Mouse (Mus musculus): ENCODE measurements around the gene Sh3pxd2a. TPM values are rescaled to one million over a fixed set of nuclear protein-coding genes. Genes with fewer than 3 reads are reported as not detected.
A peak's percentile ranks its signal among the peaks of the same experiment; 100 is the strongest.
"Not testable (repeated sequence)": the region's sequence is repeated elsewhere in the genome, so short reads cannot be mapped to it uniquely, and the experiment has no call there.

Gene Sh3pxd2a
- polyA plus RNA-seq, 1 experiment, result 47.6 TPM

DNA sequence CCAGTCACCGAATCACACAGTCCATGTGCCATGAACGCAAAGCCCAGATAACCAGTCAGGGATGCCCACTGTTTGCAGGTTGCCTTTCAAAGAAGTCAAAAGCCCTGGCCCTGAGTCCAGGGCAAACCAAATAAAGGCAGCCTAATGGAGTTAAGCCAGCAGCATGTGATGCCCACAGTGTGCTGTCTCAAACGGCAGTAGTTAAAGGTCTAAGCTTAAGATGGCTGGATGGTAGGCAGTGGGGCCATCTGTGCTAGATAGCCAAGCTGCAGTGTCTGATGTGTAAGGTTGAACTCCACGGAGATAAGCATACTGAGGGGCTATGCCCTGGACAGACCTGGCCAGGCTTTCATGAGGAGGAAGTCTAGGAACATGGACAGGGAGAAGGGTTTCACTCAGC is 61.7 kb downstream of the Sh3pxd2a start:
- peak overlapping the region; percentile 8; the same call in 1 of the 2 replicates for H3K27ac ChIP-seq (ENCODE audit: insufficient read depth, low read length)
- H3K27me3 ChIP-seq (ENCODE audit: control insufficient read depth, insufficient read depth, low read length, poor library complexity, severe bottlenecking), result no peaks in the 10 kb centered on the region
- TF ChIP-seq EP300 (IDR thresholded peaks at IDR 0.05; ENCODE audit: insufficient read depth, low read depth, low read length), result no peak
- no peak for TF ChIP-seq CTCF (IDR thresholded peaks at IDR 0.05; ENCODE audit: low read depth, low read length)
- TF ChIP-seq POLR2A (IDR thresholded peaks at IDR 0.05; ENCODE audit: insufficient read depth, low read length), result no peak
- no peaks in the 10 kb centered on the region for H3K36me3 ChIP-seq (ENCODE audit: control insufficient read depth, insufficient read depth, low read length, poor library complexity, severe bottlenecking)
- peaks cover 8% of the 10 kb centered on the region for H3K4me1 ChIP-seq (ENCODE audit: control insufficient read depth, insufficient read depth, low read length)
- no peak overlapping the region for H3K4me3 ChIP-seq (ENCODE audit: low read depth, low read length)
- no peaks in the 10 kb centered on the region for H3K9me3 ChIP-seq (replicated peaks; ENCODE audit: control insufficient read depth, insufficient read depth, low read length, poor library complexity, severe bottlenecking)
- H3K9ac ChIP-seq (ENCODE audit: low read depth, poor library complexity, severe bottlenecking), result no peak overlapping the region

DNA sequence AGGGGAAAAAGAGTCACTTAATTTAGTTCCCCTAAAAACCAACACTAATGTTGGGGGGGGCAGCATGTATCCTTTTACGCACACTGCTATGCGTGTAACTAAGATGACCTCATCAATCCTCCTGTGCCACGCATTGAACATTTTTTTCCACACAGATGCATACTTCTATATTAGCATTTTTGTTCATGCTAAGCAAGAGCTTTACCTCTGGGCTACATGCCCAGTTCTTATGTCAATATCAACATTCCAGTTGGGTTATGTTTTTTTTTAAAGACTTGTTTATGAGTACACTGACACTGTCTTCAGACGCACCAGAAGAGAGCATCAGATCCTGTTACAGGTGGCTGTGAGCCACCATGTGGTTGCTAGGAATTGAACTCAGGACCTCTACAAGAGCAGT is 64.5 kb downstream of the Sh3pxd2a start:
- no peaks in the 10 kb centered on the region for H3K27me3 ChIP-seq (ENCODE audit: control insufficient read depth, insufficient read depth, low read length, poor library complexity, severe bottlenecking)
- no peak overlapping the region for H3K27ac ChIP-seq (ENCODE audit: insufficient read depth, low read length)
- no peaks in the 10 kb centered on the region for H3K36me3 ChIP-seq (ENCODE audit: control insufficient read depth, insufficient read depth, low read length, poor library complexity, severe bottlenecking)
- H3K4me3 ChIP-seq (ENCODE audit: low read depth, low read length), result no peak overlapping the region
- TF ChIP-seq POLR2A (IDR thresholded peaks at IDR 0.05; ENCODE audit: insufficient read depth, low read length) (no peak), CTCF (IDR thresholded peaks at IDR 0.05; ENCODE audit: low read depth, low read length) (no peak), EP300 (IDR thresholded peaks at IDR 0.05; ENCODE audit: insufficient read depth, low read depth, low read length) (no peak)
- peaks cover 8% of the 10 kb centered on the region for H3K4me1 ChIP-seq (ENCODE audit: control insufficient read depth, insufficient read depth, low read length)
- H3K9me3 ChIP-seq (replicated peaks; ENCODE audit: control insufficient read depth, insufficient read depth, low read length, poor library complexity, severe bottlenecking), result no peaks in the 10 kb centered on the region
- no peak overlapping the region for H3K9ac ChIP-seq (ENCODE audit: low read depth, poor library complexity, severe bottlenecking)

DNA sequence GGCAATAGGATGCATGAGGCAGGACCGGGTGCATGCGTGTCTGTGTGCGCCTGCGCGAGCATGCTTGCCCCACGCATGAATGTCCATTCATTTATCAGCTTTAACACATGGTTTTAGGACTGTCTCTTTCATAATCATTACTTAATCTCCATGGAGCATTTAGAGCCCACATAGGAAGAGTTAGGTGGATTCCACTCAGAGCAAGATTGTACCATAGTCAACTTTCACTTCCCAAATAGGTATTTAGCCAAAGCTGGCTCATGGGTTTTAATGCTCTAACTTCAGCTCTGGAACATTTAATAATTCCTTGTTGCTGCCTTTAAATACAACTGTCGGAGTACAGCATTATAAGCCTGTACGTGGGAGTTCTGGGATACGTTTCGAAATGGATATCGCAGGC is 65.2 kb downstream of the Sh3pxd2a start:
- Histone ChIP-seq H3K27me3 (ENCODE audit: control insufficient read depth, insufficient read depth, low read length, poor library complexity, severe bottlenecking) (no peaks in the 10 kb centered on the region), H3K36me3 (ENCODE audit: control insufficient read depth, insufficient read depth, low read length, poor library complexity, severe bottlenecking) (no peaks in the 10 kb centered on the region), H3K9me3 (replicated peaks; ENCODE audit: control insufficient read depth, insufficient read depth, low read length, poor library complexity, severe bottlenecking) (no peaks in the 10 kb centered on the region), H3K4me1 (ENCODE audit: control insufficient read depth, insufficient read depth, low read length) (peaks cover 8% of the 10 kb centered on the region), H3K27ac (ENCODE audit: insufficient read depth, low read length) (no peak overlapping the region), H3K9ac (ENCODE audit: low read depth, poor library complexity, severe bottlenecking) (no peak overlapping the region), H3K4me3 (ENCODE audit: low read depth, low read length) (no peak overlapping the region)
- TF ChIP-seq CTCF (IDR thresholded peaks at IDR 0.05; ENCODE audit: low read depth, low read length) (no peak), EP300 (IDR thresholded peaks at IDR 0.05; ENCODE audit: insufficient read depth, low read depth, low read length) (no peak), POLR2A (IDR thresholded peaks at IDR 0.05; ENCODE audit: insufficient read depth, low read length) (no peak)

DNA sequence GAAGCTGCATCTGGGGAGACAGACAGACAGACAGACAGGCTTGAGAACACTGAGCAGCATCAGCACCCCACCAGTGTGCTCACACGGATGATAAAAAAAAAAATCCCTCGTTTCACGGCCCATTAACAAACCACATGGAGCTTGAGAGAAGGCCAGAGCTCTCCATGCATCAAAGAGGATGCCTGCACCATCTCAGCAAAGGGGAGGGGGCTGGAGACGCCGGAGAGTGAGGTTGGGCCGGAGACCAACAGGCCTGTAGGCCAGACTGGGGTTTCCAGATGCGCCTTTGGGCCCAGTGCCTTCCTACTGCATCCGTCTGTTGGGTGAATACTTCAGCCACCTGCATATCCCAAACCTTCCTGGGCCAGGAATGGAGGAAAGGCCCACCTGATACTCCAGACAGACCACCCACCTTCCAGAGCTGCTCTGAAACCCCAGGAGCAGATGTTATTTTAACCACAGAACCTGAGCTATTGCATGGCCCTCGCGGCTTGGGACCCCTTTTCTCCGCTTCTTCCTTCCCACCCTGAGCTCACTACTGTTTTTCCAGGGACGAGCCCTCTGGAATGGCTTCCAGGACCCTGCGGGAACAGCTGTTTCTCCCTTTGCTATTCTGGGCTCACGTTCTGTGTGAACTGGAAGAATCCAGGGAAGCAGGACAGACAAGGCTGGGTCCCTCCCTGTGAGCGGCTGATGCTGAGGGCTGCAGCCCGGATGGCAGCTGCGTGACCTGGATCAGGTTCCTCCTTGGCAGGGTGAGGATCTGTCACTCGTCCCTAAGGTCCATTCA is 66.1 kb downstream of the Sh3pxd2a start:
- Histone ChIP-seq H3K4me3 (ENCODE audit: low read depth, low read length) (no peak overlapping the region), H3K4me1 (ENCODE audit: control insufficient read depth, insufficient read depth, low read length) (peaks cover 8% of the 10 kb centered on the region), H3K36me3 (ENCODE audit: control insufficient read depth, insufficient read depth, low read length, poor library complexity, severe bottlenecking) (no peaks in the 10 kb centered on the region), H3K27me3 (ENCODE audit: control insufficient read depth, insufficient read depth, low read length, poor library complexity, severe bottlenecking) (no peaks in the 10 kb centered on the region), H3K9ac (ENCODE audit: low read depth, poor library complexity, severe bottlenecking) (no peak overlapping the region), H3K27ac (ENCODE audit: insufficient read depth, low read length) (no peak overlapping the region), H3K9me3 (replicated peaks; ENCODE audit: control insufficient read depth, insufficient read depth, low read length, poor library complexity, severe bottlenecking) (no peaks in the 10 kb centered on the region)
- TF ChIP-seq POLR2A (IDR thresholded peaks at IDR 0.05; ENCODE audit: insufficient read depth, low read length) (no peak), CTCF (IDR thresholded peaks at IDR 0.05; ENCODE audit: low read depth, low read length) (no peak), EP300 (IDR thresholded peaks at IDR 0.05; ENCODE audit: insufficient read depth, low read depth, low read length) (no peak)

DNA sequence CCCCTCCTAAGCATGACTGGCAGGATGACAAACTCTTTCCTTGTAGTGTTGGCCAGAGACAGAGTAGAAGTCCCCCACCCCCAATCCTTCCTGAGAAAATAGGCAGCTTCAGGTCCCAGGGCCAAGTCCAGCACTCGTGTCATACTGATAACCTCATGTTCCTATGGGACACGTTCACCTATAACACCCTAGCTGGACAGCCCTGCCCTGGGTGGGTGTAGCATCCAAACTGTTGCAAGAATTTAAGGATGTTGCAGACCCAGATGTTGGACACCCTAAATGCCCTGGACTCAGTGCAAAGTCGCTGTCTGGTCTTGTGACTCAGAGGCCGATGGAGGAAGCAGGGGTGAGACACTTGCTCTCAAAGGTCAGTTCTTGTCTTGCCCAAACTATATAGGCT is 68.9 kb downstream of the Sh3pxd2a start:
- H3K9ac ChIP-seq (ENCODE audit: low read depth, poor library complexity, severe bottlenecking), result no peak overlapping the region
- no peaks in the 10 kb centered on the region for H3K36me3 ChIP-seq (ENCODE audit: control insufficient read depth, insufficient read depth, low read length, poor library complexity, severe bottlenecking)
- peaks cover 2% of the 10 kb centered on the region; the same call in 1 of the 2 replicates for H3K9me3 ChIP-seq (replicated peaks; ENCODE audit: control insufficient read depth, insufficient read depth, low read length, poor library complexity, severe bottlenecking)
- no peaks in the 10 kb centered on the region for H3K4me1 ChIP-seq (ENCODE audit: control insufficient read depth, insufficient read depth, low read length)
- no peak overlapping the region for H3K4me3 ChIP-seq (ENCODE audit: low read depth, low read length)
- no peak overlapping the region for H3K27ac ChIP-seq (ENCODE audit: insufficient read depth, low read length)
- TF ChIP-seq EP300 (IDR thresholded peaks at IDR 0.05; ENCODE audit: insufficient read depth, low read depth, low read length) (no peak), POLR2A (IDR thresholded peaks at IDR 0.05; ENCODE audit: insufficient read depth, low read length) (no peak), CTCF (IDR thresholded peaks at IDR 0.05; ENCODE audit: low read depth, low read length) (no peak)
- H3K27me3 ChIP-seq (ENCODE audit: control insufficient read depth, insufficient read depth, low read length, poor library complexity, severe bottlenecking), result no peaks in the 10 kb centered on the region

DNA sequence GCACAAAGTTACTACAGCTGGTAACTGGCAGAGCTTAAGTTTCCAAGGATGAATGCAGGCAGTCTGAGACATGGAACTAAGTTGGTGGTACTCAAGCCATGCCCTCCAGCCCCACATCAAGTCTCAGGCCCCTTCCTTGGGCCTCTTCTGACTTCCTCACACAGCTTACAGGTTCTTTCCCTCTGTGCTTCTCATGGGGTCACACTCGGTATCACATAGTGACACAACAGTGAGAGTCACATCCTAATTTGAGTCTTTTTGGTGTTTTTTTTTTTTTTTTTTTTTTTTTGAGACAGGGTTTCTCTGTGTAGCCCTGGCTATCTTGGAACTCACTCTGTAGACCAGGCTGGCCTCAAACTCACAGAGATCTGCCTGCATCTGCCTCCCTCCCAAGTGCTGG is 69.4 kb downstream of the Sh3pxd2a start:
- H3K27ac ChIP-seq (ENCODE audit: insufficient read depth, low read length); H3K9ac ChIP-seq (ENCODE audit: low read depth, poor library complexity, severe bottlenecking); H3K9me3 ChIP-seq (replicated peaks; ENCODE audit: control insufficient read depth, insufficient read depth, low read length, poor library complexity, severe bottlenecking); H3K27me3 ChIP-seq (ENCODE audit: control insufficient read depth, insufficient read depth, low read length, poor library complexity, severe bottlenecking); H3K4me3 ChIP-seq (ENCODE audit: low read depth, low read length); H3K36me3 ChIP-seq (ENCODE audit: control insufficient read depth, insufficient read depth, low read length, poor library complexity, severe bottlenecking); H3K4me1 ChIP-seq (ENCODE audit: control insufficient read depth, insufficient read depth, low read length): not testable (repeated sequence)
